Mouse (Mus musculus): ENCODE results near the gene Fam45a. TPM values are rescaled to one million over a fixed set of nuclear protein-coding genes. Genes with fewer than 3 reads are reported as not detected.
"Not testable (repeated sequence)": the region's sequence is repeated elsewhere in the genome, so short reads cannot be mapped to it uniquely, and the experiment has no call there.

Fam45a gene
- polyA plus RNA-seq, 1 experiment from 2014 or later: 29.0 TPM

GRCm38 (mm10) chr19:60866169-60866568, 54.8 kb downstream of the Fam45a start:
- not testable (repeated sequence) for H3K9ac ChIP-seq; H3K4me2 ChIP-seq; H3K4me1 ChIP-seq; H3K9me3 ChIP-seq (replicated peaks); ATAC-seq (replicated peaks; ENCODE audit: low FRiP score); H3K4me3 ChIP-seq (replicated peaks); H3K27ac ChIP-seq; H3K27me3 ChIP-seq
- H3K36me3 ChIP-seq: peaks cover 61% of the 10 kb centered on the region
- WGBS: 94% methylated on average over 4 of the region's 4 CpGs

DNA sequence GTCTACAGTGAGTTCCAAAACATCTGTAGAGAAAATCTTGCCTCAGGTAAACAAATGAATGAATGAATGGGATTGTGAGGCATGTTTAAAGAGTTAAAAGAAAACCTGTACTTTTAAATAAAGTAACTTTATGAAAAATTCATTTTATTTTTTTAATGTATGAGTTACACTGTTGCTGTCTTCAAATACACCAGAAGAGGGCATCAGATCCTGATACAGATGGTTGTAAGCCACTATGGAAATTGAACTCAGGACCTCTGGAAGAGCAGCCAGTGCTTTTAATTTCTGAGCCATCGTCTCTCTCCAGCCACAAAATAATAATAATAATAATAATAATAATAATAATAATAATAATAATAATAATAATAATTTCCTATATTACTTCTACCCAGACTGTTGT, 59.1 kb downstream of the Fam45a start:
- H3K9me3 ChIP-seq (replicated peaks): no peaks in the 10 kb centered on the region
- H3K4me1 ChIP-seq: peaks cover 18% of the 10 kb centered on the region
- H3K27ac ChIP-seq: no peak overlapping the region
- H3K9ac ChIP-seq: no peak overlapping the region
- 87% methylated on average over 1 of the region's 1 CpGs for WGBS
- H3K36me3 ChIP-seq: peaks cover 58% of the 10 kb centered on the region
- H3K4me3 ChIP-seq (replicated peaks): no peak overlapping the region
- no peak overlapping the region for H3K4me2 ChIP-seq
- H3K27me3 ChIP-seq: no peaks in the 10 kb centered on the region
- ATAC-seq (replicated peaks; ENCODE audit: low FRiP score): no peak

DNA sequence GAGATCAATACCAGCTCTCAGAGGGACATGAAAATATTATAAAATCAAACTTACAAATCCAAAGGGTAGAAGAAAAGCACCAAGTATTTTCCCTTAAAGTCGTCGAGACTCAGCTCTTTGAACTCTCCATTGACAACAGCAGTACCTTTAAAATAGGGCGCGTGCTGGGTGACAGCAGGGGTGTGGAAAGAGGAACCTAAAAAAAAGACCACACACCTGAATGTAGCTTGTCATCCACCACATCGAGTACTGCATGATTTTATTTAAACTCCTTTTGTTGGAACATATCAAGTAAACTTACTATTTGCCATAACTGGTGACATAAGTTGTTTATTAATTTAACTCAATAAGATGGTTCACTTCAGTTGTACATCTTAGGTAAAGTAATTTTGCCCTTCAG, 60.0 kb downstream of the Fam45a start:
- H3K9ac ChIP-seq: no peak overlapping the region
- H3K27me3 ChIP-seq: no peaks in the 10 kb centered on the region
- H3K4me2 ChIP-seq: no peak overlapping the region
- no peaks in the 10 kb centered on the region for H3K9me3 ChIP-seq (replicated peaks)
- no peak overlapping the region for H3K27ac ChIP-seq
- H3K4me1 ChIP-seq: peaks cover 18% of the 10 kb centered on the region
- 92% methylated on average over 5 of the region's 5 CpGs for WGBS
- no peak overlapping the region for H3K4me3 ChIP-seq (replicated peaks)
- H3K36me3 ChIP-seq: peaks cover 56% of the 10 kb centered on the region
- ATAC-seq (replicated peaks; ENCODE audit: low FRiP score): no peak

DNA sequence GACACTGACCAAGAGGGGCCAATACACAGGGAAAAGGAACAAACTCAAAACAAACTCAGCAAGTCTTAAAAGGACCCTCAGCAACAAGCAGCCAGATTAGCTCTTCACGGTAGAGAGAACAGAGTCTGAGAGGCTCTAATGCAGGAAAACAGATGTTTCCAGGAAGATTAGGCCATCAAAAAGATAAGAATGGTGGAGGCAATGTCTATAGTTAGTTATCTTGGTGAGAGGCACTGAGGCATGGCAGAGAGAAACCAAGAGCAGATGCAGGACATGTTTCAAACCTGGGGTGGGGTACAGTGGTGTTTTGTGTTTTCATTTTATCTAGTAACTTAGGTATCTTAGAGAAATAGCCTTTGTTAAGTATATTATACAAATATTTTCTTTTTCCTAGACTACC, 60.9 kb downstream of the Fam45a start:
- Histone ChIP-seq H3K4me2 (no peak overlapping the region), H3K9me3 (replicated peaks) (no peaks in the 10 kb centered on the region), H3K27me3 (no peaks in the 10 kb centered on the region), H3K36me3 (peaks cover 49% of the 10 kb centered on the region), H3K9ac (no peak overlapping the region), H3K4me3 (replicated peaks) (no peak overlapping the region), H3K27ac (peak overlapping the region; percentile 87; the same call in 1 of the 2 replicates), H3K4me1 (peaks cover 18% of the 10 kb centered on the region)
- ATAC-seq (replicated peaks; ENCODE audit: low FRiP score): no peak; the same call in 1 of the 2 replicates
- WGBS: 68% methylated on average over 1 of the region's 1 CpGs

DNA sequence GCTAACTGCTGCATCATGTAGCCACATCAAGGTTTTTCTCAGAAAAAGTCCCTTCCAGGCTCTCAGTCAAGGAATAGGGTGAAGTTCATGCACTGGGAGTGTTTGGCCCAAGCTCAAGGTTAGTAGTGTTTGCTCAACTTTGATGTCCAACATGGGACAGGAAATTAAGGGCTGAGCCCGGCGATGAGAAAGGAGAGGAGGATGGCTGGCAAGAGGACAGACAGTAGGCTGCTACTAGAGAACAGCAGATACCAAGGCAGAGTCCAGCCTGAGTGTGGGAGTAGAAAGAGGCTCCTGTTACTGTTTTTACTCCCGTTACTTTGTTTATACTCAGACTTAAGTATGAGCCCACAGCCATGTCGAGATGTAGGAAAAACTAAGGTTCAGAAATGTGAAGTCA, 62.1 kb downstream of the Fam45a start:
- Histone ChIP-seq H3K9me3 (replicated peaks) (no peaks in the 10 kb centered on the region), H3K4me1 (peaks cover 18% of the 10 kb centered on the region), H3K4me2 (peak overlapping the region; percentile 64), H3K36me3 (peaks cover 39% of the 10 kb centered on the region), H3K27ac (peak overlapping the region; percentile 87), H3K9ac (peak overlapping the region; percentile 2; the same call in 1 of the 2 replicates), H3K4me3 (replicated peaks) (peak overlapping the region; percentile 73), H3K27me3 (no peaks in the 10 kb centered on the region)
- peak; percentile 10 for ATAC-seq (replicated peaks; ENCODE audit: low FRiP score)
- 4% methylated on average over 4 of the region's 4 CpGs for WGBS

- peaks cover 32% of the 10 kb centered on the region for H3K36me3 ChIP-seq
- H3K9ac ChIP-seq: peak within 1 kb of the TSS; percentile 69
- peaks cover 18% of the 10 kb centered on the region for H3K4me1 ChIP-seq
- H3K4me2 ChIP-seq: peak within 1 kb of the TSS; percentile 64
- under 1% methylated on average over 28 of the region's 28 CpGs for WGBS
- peak within 1 kb of the TSS; percentile 73 for H3K4me3 ChIP-seq (replicated peaks)
- peak within 1 kb of the TSS; percentile 87 for H3K27ac ChIP-seq
- ATAC-seq (replicated peaks; ENCODE audit: low FRiP score): peak; percentile 98
- no peaks in the 10 kb centered on the region for H3K27me3 ChIP-seq
- no peaks in the 10 kb centered on the region for H3K9me3 ChIP-seq (replicated peaks)
These were observed 62.8 kb downstream of the Fam45a start, which contains the start of gene Prdx3 for GRCm38 (mm10) chr19:60874064-60874694. Gene Prdx3, minus strand, starts transcription at chr19:60874556.

- no peak overlapping the region for H3K4me3 ChIP-seq (replicated peaks)
These were observed 71.7 kb downstream of the Fam45a start for GRCm38 (mm10) chr19:60883129-60883528.

More at GRCm38 (mm10) chr19:60883129-60883528, 71.7 kb downstream of the Fam45a start:
- Histone ChIP-seq H3K36me3 (no peaks in the 10 kb centered on the region), H3K4me2 (no peak overlapping the region), H3K9me3 (replicated peaks) (no peaks in the 10 kb centered on the region), H3K9ac (no peak overlapping the region), H3K27ac (no peak overlapping the region), H3K4me1 (no peaks in the 10 kb centered on the region), H3K27me3 (no peaks in the 10 kb centered on the region)
- ATAC-seq (replicated peaks; ENCODE audit: low FRiP score): peak; percentile 58; the same call in 1 of the 2 replicates
- 10% methylated on average over 3 of the region's 3 CpGs for WGBS

Small RNA genes lying within 50 kb of the gene (microRNA-seq; reads per million reads assigned to microRNA genes)
- not detected for gene mmu-mir-3084-1

Other genes starting within 250 kb of the Fam45a start
- gene Cacul1, start 230.6 kb upstream of the Fam45a start, polyA plus RNA-seq (2015; fragmentation: Nextera tagmentation; extraction: Ambion mirVana): 24.7 and 24.9 TPM in 2 replicates
- 1.1 and 1.5 TPM in 2 replicates for gene Nanos1, start 55.6 kb upstream of the Fam45a start, polyA plus RNA-seq (2015; fragmentation: Nextera tagmentation; extraction: Ambion mirVana)
- 151 and 153 TPM in 2 replicates for gene Eif3a, start 20.9 kb upstream of the Fam45a start, polyA plus RNA-seq (2015; fragmentation: Nextera tagmentation; extraction: Ambion mirVana)
- 9.5 and 10.6 TPM in 2 replicates for gene Sfxn4, start 49.9 kb downstream of the Fam45a start, polyA plus RNA-seq (2015; fragmentation: Nextera tagmentation; extraction: Ambion mirVana)
- gene Prdx3, start 63.0 kb downstream of the Fam45a start, polyA plus RNA-seq (2015; fragmentation: Nextera tagmentation; extraction: Ambion mirVana): 134 and 139 TPM in 2 replicates
- 2.3 and 2.5 TPM in 2 replicates for gene Grk5, start 78.2 kb downstream of the Fam45a start, polyA plus RNA-seq (2015; fragmentation: Nextera tagmentation; extraction: Ambion mirVana)

Measured in kidney, embryonic 15.5 days (tissue).